Mouse (Mus musculus) heart, adult 11 months (tissue): ENCODE data around the gene Syce1.
"Not testable (repeated sequence)": the region's sequence is repeated elsewhere in the genome, so short reads cannot be mapped to it uniquely, and the experiment has no call there.

ENCODE experiments used
- DNase-seq: peaks from one replicate; pipeline ENCODE4 v3.0.0; 2022

Syce1 gene

DNA sequence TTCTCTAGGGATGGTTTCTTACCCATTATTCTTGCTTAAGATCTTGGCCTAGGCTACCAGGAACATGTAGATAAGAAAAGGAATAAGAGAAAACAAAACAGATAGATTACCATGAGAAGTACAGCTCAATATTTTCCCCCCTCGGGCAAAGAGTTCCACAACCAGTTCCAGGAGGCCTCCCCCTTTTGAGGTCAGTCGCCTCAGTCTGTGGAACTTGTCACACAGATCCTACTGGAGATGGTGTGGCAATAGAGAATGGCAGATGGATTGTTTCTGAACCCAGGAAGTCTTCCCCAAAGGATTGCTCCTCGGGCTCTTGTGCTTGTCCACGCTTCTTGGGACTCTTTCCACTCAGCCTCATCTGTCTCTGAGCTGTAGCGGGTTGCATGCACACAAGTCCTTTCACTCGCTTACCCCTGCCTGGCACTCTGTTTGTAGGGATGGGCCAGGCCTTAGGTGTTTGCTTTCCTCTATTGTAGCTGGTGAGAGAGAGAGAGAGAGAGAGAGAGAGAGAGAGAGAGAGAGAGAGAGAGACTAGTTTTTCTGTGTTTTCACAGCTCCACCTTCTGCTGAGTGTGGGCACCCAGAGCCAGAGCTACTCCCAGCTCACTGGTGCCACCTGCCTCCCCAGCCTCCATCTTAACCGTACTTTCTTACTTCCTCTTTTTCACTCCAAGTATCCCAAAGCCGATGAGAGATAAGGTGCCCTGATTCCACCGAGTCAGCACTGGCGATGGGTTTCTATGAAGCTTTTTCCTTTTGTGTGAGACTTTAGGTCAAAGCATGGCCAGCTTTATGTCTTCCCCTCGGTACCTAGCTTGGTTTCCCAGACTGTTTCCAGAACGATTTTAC, 21.5 kb downstream of the Syce1 start:
- peak; percentile 92 for DNase-seq

DNA sequence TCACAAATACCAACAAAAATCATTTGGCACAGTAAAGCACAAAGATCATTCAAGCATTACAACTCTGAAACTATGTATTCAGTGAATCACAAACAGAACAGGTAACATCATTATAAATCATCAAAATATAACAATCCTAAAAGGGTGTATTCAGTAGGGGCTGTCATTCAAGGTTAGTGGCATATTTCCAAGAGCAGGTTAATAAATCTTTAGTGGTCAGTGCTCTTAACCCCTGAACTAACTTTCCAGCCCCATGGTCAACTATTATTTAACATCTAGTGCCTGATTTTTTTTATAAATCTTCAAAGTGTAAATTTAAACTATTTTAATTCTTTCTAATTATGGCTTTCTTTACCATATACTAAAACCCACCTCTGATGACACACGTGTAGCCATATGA, 22.3 kb downstream of the Syce1 start:
- not testable (repeated sequence) for DNase-seq

DNA sequence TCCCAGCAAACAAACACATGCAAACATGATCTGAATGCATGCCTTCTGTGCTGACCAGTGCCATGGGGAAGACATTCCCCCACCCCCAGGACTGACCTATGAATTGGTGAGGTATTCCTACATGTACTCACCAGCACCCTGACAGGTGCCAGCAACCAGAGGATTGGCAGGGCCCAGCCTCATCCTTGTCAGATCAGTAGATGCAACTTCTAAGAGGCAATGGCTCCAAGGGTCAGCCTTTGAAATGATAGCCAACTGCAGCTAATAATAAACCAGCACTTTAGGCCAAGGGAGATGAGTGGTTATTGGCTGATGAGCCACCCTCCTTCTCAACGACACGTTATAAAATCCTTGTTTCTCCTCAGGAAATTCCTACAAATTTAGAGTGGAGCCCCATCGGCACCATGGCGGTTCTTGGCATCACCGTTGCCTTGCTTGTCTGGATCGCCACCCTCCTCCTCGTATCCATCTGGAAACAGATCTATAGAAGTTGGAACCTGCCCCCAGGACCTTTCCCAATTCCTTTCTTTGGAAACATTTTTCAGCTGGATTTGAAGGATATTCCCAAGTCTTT, 24.1 kb downstream of the Syce1 start, which contains the start of gene Cyp2e1:
Cyp2e1 (plus strand) TSS at position 293 of the 574 bp plus-strand sequence.
- no peak for DNase-seq

DNA sequence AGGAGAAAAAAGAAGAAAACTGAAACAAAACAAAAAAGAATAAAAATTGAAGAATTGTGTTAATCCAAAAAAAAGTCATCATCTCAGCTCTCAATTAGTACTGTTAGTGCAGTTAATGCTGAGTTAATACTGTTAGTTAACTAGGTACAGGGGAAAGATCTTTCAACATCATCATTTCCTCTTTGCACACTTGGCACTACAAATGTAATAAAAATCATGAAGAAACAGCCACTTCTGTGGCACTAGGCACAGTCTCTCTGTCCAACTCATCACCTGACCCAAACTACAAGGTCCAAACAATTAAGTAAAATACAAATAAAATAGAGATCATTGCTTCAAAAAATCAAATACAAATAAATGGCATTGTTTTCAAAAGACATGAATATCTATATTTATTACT, 27.0 kb downstream of the Syce1 start:
- DNase-seq: no peak

DNA sequence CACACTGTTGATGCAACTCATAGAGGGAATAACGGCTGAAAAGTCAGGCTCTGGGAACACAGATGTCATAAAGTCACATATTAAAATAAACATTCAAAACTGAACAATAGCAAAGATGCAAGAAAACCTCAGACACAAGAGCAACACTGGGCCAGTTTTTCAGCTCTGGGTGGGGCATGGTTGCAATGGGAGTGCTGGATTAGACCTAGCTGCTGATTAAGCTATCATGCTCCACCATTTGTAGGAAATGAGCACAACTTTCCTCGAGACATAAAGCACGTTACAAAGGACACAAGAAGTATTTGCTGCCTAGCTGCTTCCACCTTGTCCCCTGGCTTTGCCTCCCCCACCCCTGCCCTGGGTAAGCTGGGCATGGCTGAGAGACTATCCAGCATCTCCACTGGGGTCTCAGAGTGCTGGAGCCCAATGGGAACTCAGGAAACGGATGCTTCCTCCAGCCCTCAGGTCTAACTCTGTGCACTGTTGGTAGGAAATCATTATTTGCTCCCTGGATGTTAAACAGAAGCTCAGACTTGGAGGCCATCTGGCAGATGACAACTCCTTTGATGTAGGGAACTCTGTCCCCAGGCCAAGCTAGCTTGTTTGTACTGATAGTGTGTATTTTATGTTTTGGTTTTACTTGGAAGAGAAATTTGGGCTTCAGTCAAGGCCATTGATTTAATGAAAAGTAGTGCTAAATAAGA, 31.3 kb downstream of the Syce1 start:
- DNase-seq: peak; percentile 92

DNA sequence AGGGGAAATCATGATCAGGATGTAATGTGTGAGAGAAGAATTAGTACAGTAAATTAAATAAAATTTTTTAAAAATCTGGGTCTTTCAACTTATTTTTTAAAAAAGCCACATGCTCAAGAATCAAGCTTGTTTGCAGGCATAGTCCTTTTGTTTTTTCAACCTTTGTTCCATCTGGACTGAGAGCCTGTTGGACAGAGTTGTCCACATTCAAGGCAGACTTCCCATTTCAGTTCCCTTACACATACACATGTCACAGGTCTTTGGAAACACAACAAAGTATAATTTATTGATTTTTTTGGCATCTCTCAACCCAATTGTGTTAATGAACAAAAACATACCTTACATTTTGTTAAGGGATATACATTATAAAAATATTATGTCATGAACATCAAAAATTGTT, 33.1 kb downstream of the Syce1 start:
- DNase-seq: no peak

DNA sequence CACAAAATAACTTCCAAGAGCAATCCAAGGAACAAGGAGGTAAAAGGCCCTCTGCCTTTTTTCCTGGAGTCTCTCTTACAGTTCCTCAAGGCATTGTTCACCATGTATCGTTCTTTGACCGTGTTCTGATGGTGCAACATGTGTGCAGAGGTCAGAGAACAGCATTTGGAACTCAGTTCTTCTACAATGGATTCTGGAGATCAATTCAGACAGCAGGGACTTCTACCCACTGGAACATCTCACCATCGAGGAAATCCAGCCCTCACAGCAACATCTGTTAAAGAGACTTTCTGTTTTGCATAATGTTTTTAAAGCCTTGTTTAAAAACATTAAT, 38.9 kb downstream of the Syce1 start:
- DNase-seq: no peak

DNA sequence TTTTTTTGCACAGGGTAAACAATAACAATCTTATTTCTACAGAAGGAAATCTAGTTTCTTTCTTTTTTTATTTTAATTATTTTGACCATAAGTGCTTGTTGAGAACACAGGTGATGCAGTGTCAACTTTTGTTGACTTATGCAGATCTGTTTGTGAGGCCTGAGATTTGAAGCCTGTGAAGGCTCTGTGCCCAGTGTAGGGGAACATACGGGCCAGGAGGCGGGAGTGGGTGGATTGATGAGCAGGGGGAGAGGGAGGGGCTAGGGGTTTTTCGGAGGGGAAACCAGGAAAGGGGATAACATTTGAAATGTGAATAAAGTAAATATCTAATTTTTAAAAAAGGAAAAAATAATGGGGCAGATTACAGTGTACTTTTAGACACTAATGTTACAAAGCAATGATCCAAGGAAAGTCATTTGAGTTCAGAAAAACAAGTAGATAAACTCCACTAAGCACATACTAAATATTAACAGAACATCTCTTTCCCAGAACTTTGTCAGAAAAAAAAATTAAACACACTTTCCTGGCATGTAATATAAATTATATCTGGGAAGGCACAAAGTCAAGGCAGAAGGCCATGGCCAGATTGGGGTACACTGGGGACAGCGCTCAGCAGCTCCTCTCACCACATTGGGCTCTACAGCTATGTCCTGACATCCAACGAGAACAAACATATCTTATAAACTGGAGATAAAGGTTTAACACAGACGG, 39.4 kb downstream of the Syce1 start:
- peak; percentile 90 for DNase-seq

DNA sequence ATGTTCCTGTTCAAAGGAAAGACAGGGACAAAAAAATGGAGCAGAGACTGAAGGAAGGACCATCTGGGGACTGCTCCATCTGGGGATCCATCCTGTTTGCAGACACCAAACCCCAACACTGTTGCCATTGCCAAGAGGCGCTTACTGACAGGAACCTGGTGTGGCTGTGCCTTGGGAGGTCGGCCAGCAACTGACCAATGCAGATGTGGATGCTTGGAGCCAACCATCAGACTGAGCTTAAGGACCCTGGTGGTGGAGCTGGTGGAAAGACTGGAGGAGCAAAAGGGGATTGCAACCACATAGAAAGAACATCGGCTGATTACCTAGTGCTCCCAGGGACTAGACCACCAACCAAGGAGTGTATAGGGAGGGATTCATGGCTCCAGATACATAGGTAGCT, 40.2 kb downstream of the Syce1 start:
- DNase-seq: peak; percentile 91

DNA sequence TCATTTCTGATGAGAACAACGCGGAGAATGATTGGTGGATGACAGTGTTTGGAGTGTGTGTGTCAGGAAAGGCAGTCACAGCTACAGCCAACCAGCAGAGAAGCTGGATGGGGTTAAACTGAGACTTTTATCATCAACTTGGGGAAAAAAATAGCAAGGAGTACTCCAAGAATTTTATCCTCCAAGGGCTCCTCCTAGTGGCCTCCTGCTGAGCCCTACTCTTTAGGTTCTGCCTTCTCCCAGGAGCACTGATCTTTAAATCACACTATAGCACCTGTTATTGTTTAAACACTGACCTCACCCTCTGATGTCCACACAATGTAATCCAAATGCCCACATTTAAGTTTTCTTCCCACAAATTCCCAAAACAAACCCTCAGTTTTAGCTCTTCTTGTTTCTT, 54.5 kb downstream of the Syce1 start:
- DNase-seq: no peak
